Mouse (Mus musculus): ENCODE results near the gene Ang.

The Ang gene

DNA sequence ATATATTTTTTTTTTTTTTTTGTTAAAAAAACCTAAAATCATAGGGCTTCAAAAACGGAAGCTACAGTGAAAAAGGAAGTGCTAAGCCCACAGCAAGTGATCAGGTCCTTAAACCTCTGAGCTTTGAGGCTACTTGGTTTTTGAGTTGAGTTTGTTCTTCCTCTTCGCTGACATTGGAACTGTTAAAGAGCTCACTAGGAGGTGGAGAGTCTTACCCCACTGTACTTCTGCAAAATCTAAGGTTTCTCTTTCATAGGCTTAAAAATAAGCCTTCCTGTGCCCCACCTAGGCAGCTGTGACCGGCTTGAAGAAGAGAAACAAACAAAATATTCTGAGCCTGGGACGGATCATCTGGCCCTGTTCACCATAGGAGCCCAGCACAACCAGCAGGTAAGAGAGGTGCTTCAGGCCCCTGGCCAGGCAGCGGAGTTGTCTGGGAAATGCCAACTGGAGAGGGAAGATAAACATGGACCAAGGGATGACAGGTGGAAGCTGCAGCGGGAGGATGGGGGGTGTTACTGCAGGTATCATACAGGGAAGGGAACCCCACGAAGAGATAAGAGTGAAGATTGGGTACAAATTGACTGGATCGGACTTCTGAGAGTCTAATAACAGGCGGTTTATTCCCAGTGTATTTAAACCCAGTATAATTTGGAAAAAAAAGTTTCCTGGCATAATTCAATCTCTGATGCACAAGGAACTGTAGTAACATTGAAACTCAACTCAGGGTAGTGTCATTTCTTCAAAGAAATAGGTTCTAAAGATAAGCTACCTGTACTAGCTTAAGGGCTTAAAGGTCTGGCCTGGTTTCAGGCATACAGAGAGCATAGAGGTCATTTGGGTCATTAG is 38.0 kb downstream of the Ang start:
- 84% methylated on average over 9 of the region's 9 CpGs for WGBS

DNA sequence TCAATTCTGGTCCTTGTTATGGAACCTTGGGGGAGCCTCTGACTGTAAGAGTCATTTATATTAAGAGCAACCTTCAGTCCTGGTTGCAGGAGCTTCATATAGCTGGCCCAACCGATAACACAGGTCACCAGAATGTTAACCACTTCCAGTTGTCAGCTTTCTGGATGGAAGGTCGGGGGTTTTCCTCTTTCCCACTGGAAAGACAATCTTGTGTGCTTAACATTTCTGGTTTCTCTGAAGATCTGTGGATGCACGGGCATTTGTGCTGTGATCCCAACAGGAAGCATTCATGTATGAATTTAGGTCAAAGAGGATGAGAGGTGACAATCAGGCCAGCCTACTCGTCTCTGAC is 38.6 kb downstream of the Ang start:
- 79% methylated on average over 4 of the region's 4 CpGs for WGBS

DNA sequence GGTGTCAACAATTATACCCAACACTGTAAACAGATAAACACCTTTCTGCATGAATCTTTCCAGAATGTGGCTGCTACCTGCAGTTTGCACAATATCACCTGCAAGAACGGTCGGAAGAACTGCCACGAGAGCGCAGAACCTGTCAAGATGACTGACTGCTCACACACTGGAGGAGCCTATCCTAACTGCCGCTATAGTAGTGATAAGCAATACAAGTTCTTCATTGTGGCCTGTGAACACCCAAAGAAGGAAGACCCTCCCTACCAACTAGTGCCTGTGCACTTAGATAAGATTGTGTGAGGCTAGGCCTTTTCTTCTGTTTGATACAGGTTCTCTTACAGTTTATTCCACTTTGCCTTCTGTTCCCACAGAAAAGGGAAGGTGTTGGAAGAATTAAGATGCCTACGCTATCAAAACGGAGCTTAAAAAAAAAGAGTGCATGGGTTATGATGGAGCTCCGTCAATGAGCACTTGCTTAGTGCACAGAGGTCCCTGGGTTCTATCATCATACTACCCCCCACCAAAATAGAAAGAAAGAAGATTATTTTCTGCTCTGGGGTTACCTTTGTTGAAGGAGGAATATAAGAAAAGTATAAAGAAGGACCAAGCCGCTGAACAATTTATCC is 39.5 kb downstream of the Ang start:
- 92% methylated on average over 9 of the region's 9 CpGs for WGBS

DNA sequence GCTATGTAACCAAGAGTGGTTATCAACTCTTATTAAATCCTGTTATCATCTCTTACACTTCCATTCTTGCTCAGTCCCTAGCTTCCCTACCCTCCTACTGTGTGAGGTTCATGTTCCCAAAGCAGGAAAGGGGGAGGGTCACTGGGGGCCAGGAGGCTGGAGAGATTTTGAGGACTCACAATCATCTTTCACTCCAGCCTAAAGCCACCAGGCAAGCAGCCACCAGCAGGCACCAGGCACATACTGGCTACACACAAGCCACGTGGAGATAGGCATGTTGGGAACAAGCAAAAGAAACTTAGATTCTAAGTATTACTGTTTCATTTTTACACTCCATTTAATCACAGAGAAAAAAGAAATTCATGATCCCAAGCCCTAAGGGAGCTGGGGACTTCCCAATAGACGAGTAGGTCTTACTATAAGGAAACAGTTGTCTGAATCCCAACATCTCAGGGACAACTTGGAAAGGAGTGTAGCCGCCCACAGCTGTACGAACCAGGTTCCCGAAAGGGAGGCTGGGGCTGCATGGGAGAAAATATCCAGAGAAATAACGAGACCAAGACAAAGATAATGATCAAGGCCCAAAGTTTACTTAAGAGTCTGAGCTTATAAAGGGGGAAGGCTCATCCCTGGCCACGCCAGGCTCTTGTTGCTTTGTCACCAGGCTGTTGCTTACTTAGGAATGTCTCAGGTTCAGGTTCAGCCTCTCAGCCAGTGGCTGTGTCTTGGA is 40.3 kb downstream of the Ang start:
- 84% methylated on average over 7 of the region's 7 CpGs for WGBS

DNA sequence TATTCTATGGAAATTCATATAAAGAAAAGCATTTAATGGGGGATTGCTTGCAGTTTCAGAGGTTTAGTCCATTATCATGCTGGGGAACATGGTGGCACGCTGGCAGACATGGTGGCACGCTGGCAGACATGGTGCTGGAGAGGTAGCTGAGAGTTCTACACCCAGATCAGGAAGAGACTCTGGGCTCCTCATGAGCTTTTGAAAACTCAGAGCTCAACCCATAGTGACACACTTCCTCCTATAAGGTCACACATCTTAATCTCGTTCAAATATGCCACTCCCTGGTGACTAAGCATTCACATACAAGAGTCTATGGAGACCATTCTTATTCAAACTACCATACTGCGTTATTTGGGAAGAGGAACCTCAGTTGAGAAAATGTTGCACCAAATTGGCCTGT is 41.4 kb downstream of the Ang start:
- WGBS: 94% methylated on average over 4 of the region's 4 CpGs

DNA sequence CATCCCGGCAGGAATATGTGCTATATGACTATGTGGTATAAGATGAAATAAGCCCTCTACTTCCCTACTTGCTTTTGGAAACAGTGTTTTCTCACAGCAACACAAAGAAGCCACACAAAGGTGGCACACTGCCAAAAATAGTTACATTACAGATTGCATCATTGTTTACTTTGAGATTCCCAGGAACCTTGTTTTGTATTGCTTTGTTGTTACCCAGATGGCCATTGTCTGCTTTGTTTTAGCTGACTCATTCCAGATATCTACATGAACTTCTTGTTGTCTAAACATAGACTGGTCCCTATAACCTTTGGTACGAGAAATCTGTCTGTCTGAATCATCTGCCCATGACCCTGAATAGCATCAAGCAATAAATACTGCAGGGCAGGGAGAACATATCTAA is 49.4 kb downstream of the Ang start:
- WGBS: 68% methylated on average over 2 of the region's 2 CpGs

DNA sequence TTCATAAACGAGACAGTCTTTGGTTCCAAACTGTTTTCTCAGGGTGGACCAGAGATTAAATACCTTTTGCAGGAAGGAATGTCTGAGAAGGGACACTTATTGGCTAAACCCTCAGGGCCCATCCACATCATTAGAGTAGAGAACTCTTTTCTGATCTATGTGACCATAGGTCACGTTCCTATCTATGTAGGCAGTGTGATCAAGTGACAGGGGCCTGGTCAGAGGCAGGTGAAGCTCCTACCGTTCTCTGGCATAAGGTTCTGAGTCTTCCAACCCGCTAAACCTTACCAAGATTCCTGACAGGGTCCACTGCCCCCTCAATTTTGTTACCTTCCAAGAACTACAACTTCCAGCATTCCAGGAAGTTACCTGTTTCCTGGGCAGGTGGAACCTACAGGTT is 51.2 kb downstream of the Ang start:
- 93% methylated on average over 4 of the region's 4 CpGs for WGBS

DNA sequence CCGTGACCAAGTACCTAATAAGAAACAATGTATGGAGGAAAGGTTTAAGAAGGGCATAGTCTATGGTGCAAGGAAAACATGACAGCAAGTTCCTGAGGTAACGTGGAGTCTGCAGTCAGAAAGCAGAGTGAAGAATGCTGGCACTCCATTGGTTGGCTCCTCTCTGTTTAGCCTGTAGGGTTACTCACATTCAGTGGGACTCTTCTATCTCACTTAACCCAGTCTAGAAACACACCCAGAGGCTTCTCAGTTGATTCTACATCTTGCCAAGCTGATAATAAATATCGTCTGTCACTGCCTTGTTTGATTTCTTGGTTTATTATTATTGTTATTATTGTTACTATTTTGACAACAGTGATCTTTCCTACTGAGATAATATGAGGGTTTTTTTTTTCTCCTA is 51.6 kb downstream of the Ang start:
- 82% methylated on average over 3 of the region's 3 CpGs for WGBS

DNA sequence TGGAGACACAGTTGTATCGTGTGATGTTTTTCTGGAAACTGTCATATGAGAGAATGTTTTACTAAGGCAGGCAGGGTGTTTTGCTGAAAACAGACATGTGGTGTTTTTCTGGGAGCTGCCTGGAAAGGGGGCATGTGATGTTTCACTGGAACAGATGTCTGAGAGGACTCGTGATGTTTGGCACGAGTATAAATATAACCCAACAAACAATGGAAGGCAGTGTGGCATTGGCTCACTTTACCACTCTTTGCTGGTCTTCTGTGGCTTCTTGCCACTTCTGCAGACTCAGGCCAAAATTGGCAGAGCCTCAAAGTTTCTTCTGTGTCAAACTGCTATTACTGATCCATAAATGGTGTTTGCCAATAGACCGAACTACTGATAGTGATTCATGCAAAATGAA is 52.3 kb downstream of the Ang start:
- WGBS: 30% methylated on average over 4 of the region's 4 CpGs

DNA sequence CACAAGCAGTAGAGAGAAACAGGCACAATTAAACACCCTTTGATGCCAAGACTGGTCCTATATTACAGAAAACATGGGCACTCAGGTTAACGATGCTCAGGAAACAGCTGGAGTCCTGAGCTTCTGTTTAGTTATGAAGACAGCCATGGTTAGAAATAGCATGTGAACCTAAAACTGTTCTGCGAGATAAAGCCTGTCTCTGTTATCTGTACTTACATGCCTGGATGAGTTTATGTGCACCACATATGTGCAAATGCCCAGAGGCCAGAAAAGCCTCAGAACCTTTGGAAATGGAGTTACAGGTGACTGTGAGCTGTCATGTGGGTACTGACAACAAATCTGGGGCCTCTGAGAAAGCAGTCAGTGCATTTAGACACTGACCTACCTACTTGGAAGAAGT is 53.0 kb downstream of the Ang start:
- 81% methylated on average over 2 of the region's 2 CpGs for WGBS

DNA sequence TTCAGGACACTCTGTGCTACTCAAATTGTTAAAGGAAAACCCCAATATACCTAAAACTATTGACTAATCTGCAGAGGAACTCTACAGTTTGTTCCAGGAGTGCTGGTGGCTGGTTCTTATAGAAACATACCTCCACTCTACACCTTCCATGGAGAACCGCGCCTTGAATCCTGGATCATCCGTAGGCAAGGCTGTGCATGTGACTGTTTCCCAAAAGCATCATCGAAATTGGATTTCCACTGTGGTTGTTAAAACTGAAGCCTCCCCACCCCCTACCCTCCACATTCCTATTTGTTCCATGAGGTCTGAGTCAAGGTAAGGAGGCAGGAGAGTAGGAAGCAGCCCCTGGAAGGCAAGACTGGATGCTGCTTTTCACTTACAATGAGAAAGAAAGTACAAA is 53.5 kb downstream of the Ang start:
- 96% methylated on average over 4 of the region's 4 CpGs for WGBS

DNA sequence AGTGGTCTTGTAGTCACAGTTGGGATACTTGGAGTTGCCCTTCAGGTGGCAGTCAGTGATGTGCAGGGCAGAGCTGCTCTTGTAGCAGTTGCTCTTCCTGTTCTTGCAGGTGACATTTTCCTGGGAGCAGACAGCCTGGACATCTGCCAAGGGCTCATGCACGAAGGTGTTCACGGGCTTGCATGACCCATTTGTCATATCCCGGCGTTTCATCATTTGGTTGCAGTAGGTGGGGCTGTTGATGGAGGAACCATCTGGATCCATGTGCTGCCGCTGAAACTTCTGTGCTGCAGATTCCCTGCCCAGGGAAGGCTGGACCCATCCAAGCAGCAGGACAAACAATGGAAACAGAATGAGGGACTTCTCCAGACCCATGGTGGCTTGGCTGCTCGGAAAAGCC is 54.6 kb downstream of the Ang start:
- WGBS: 61% methylated on average over 6 of the region's 6 CpGs

DNA sequence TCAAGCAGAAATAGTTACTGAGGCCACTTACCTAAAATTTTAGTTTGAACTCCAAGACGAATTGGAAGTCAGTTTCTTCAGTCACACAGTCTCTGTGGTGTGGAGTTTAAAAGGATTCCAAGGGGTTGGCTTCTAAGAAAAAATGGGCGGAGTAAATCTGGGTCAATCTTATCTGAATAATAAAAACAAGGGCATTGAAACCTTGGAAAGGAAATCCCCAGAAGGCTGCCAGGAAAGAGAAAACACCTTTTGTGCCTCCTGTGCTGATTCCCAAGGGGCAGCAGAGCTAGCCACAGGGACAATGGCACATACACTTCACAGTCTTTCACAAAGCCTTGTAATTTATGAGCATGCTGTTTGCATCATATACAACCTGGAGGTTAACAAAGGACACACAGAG is 55.7 kb downstream of the Ang start, which contains the start of gene Rnase1:
TSS of gene Rnase1 (minus strand) at position 101 of the 400 bp plus-strand sequence.
- 60% methylated on average over 2 of the region's 2 CpGs for WGBS

DNA sequence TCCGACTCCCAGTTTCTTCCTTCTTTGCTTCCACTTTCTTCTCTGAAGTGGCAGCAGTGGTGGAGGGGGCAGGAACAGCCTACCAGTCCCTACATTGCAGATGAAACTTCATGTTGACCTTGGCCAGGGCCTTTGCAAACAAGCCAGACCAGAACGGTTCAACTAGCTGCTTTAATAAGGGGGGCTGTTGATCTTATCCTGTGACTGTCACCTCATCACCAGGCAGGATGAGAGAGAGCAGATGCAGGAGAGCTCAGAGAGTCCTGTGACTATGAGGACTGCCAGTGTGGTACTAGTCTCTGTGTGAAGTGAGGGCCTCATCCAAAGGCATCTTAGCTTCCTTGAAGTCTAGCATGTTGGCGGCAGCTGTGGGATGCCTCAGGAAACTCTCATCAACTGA is 57.1 kb downstream of the Ang start:
- 84% methylated on average over 3 of the region's 3 CpGs for WGBS

DNA sequence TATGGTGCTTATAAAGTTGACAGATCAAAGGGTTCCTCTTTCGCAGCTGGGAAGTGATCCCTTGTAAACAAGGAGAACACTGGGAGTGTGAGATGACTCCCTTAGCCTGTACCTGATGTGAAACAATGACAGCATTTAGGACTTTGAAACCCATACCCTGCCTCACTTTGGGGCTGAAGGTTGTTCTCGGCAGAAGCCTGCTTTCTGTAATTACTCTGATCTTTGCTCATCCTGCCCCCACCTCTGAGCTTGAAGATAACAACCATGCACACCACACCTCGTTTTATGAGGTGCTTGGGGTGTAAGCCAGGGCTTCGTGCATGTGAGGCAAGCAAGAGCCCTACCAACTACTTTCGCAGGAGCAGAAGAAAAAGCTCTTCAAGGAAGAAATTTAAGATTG is 58.2 kb downstream of the Ang start:
- WGBS: 82% methylated on average over 5 of the region's 5 CpGs

DNA sequence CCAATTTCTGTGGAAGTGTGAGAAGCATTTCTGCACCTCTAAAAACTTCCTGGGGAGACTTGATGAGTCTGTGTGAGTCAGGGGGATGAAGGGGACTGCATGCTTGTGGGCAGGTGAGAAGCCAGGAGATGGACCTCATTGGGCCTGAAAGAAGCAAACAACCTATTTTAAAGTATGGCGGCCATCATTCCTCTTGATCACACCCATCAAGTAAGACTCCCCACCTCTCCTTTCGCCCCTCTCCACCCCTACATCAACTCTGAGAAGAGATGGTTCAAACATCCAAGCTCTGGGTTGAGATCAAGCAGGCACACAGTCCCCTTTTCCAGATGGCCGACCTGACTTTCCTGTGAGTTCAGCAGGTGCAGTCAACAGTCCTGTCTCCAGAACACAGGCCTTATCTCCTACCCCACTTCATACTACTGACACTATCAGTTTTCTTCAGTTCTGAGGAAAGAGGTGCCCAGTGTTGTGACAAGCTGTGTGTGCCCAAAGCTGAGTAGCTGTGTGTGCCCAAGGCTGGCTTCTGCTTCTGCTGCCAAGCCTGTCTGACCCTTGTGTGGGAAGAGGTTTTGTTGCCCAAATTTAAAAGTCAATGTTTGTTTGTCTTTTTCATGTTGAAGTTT is 59.4 kb downstream of the Ang start:
- 94% methylated on average over 3 of the region's 3 CpGs for WGBS

Measured in cerebral cortex, adult 2 months (tissue).